Mouse (Mus musculus) ovary, postnatal 10 days (tissue): ENCODE data around the gene Olfr652.

Source experiments
- DNase-seq: peaks from one replicate; pipeline ENCODE4 v3.0.0; 2022; ENCODE audit warnings: low spot score

The Olfr652 gene

GRCm38 (mm10) chr7:104560601-104561000 is at the start of gene Olfr652:
Olfr652 (plus strand) TSS chr7:104560901.
- DNase-seq: no peak

- DNase-seq: no peak
These were observed 10.9 kb upstream of the Olfr652 start, which contains the start of gene Olfr651 for GRCm38 (mm10) chr7:104549833-104550232. Olfr651 (plus strand) TSS chr7:104550133.

DNA sequence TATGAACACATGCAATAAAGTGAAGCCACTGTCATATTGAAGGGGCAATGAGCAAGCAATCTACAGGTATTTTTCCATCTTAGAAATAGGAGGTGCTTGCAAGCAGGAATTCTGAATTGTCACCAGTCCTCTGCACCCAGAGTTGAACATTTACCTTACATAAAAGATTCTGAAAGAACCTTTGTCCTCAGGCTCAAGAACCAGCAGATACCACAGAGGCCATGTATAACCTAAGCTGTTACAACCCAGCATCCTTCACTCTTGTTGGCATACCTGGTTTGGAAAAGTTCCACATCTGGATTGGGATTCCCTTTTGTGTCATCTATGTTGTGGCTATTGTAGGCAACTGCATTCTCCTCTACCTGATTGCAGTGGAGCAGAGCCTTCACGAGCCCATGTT is 8.0 kb upstream of the Olfr652 start:
- no peak for DNase-seq

DNA sequence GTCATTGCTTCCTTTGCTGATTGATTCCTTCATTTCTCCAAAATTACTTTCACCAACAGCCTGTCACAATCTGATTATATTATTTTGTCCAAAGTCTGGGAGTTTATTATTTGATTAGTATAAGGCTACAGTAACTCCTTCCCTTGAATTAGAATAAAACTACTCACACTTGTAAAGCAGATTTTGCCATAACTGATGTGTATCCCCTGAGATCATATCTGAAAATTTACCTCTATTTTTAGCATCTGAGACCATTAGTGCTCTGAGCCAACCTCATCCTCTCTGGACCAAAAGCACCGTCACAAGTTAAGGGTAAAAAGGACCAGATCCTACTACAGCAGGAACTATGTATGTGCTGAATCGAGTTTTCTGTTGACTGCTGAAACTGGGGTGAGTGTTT is 16.3 kb downstream of the Olfr652 start, which contains the start of gene Olfr653:
Gene Olfr653, plus strand, starts transcription at position 301 of the 400 bp plus-strand sequence.
- DNase-seq: no peak

DNA sequence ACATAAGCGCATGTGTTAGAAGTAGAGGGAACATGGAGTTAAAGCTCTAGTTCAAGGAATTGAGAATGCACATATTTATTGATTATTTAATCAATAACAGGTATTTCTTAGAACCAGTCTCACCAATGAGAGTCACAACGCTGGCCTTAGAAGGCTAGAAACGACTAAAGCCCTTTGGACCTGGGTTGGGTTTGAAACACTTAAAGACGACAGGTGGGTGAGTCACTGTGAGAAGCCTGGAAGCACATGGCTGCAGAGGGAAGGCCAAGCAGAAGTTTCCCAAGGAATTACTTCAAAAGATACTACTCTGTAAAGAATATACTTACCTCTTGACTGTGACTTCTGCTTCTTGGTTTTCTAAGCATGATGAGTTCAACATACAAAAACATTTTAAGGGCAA is 20.1 kb downstream of the Olfr652 start:
- DNase-seq: no peak

DNA sequence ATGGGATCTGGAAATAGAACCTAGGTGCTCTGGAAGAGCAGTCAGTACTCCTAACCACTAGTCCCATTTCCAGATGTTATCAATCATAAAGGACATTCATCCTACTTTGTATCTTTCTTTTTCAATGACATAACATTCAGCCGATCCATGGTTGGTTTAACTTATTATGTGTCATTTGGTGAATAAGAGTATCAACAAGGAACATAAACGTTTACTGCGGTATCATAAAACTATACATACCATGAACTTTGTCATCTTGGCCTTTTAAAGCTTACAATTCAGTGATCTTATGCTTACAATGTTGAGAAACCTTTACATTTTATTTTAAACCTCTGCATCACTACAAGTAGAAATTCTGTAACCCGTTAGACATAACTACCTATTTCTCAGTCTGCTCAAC is 20.7 kb downstream of the Olfr652 start:
- DNase-seq: no peak

- no peak for DNase-seq
These were observed 26.0 kb downstream of the Olfr652 start, which contains the start of gene Olfr654 for GRCm38 (mm10) chr7:104586725-104587124. Olfr654 (plus strand) TSS chr7:104587025.

GRCm38 (mm10) chr7:104588274-104588673 is 27.6 kb downstream of the Olfr652 start:
- no peak for DNase-seq

- no peak for DNase-seq
These were observed 41.0 kb downstream of the Olfr652 start, which contains the start of gene Olfr655 for GRCm38 (mm10) chr7:104601679-104602078. Olfr655 (minus strand) TSS chr7:104601779.

DNA sequence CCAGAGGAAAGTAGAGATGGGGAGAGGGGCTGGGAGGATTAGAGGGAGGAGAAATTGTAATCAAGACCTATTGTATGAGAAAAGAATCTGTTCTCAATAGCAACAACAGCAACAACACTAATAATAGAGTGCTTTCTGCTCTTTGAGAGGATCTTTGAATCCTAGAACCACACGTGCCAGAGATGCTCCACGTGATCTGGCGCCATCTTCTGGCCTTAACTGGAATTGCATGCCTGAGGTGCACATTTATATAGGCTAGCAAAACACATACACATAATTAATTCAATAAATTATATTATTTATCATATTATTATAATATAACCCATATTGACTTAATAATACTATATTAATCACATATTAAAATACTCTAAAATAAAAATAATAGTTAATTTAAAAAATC is 42.5 kb downstream of the Olfr652 start:
- DNase-seq: no peak

GRCm38 (mm10) chr7:104604727-104605126 is 44.0 kb downstream of the Olfr652 start:
- DNase-seq: no peak

- no peak for DNase-seq
These were observed 53.0 kb downstream of the Olfr652 start, which contains the start of gene Olfr656 for GRCm38 (mm10) chr7:104613655-104614054. Olfr656 (plus strand) TSS chr7:104613955.
